Mouse (Mus musculus) MEL (cell line): ENCODE data around the gene Cd101. TPM values are rescaled to one million over a fixed set of nuclear protein-coding genes. Genes with fewer than 3 reads are reported as not detected.

Experiments
- DNase-seq: peaks from one replicate; pipeline ENCODE4 v3.0.0; 2011; ENCODE audit warnings: low read depth, low spot score
- H3K27ac ChIP-seq: 2 replicates; pipeline ENCODE4 v1.5.1; 2012; ENCODE audit warnings: low read depth, mild to moderate bottlenecking, control low read depth, low read length, moderate library complexity; ENCODE audit not compliant: control insufficient read depth
- H3K27me3 ChIP-seq, 2 experiments: fragments of 150-350 bp in 1 of 2; sonication (generic) in 1 of 2; 2 replicates each; pipeline ENCODE4 v1.6.1; 2012; ENCODE audit warnings: low read length in 2 of 2, mild to moderate bottlenecking in 2 of 2, improper control_type of control experiment in 1 of 2, moderate library complexity in 1 of 2; ENCODE audit not compliant: insufficient read depth in 2 of 2, control insufficient read depth in 1 of 2
- H3K36me3 ChIP-seq, 2 experiments: 2 replicates each; pipeline ENCODE4 v1.6.1; 2012 to 2014; ENCODE audit warnings: low read length in 2 of 2, improper control_type of control experiment in 1 of 2, inconsistent platforms in 1 of 2, mild to moderate bottlenecking in 1 of 2; ENCODE audit not compliant: insufficient read depth in 2 of 2, control insufficient read depth in 1 of 2
- H3K4me1 ChIP-seq, 2 experiments: fragments of 150-350 bp in 1 of 2; sonication (generic) in 1 of 2; 2 replicates each; pipeline ENCODE4 v1.6.1; 2012; ENCODE audit warnings: low read length in 2 of 2, improper control_type of control experiment in 1 of 2, mild to moderate bottlenecking in 1 of 2; ENCODE audit not compliant: insufficient read depth in 2 of 2, control insufficient read depth in 1 of 2
- H3K4me3 ChIP-seq, 2 experiments: fragments of 150-350 bp in 1 of 2; sonication (generic) in 1 of 2; 2 replicates each; pipeline ENCODE4 v1.5.1; 2012; ENCODE audit warnings: low read depth in 2 of 2, low read length in 2 of 2, mild to moderate bottlenecking in 2 of 2, moderate library complexity in 2 of 2, control low read depth in 1 of 2, improper control_type of control experiment in 1 of 2; ENCODE audit not compliant: control insufficient read depth in 1 of 2, insufficient read depth in 1 of 2
- H3K79me2 ChIP-seq: 2 replicates; pipeline ENCODE4 v1.6.1; 2012; ENCODE audit warnings: mild to moderate bottlenecking, low read length, moderate library complexity; ENCODE audit not compliant: control insufficient read depth, poor library complexity, insufficient read depth
- H3K9ac ChIP-seq: 2 replicates; pipeline ENCODE4 v1.6.1; 2012; ENCODE audit warnings: low read depth, mild to moderate bottlenecking, control low read depth, low read length, moderate library complexity; ENCODE audit not compliant: control insufficient read depth, poor library complexity, severe bottlenecking
- H3K9me3 ChIP-seq: fragments of 150-350 bp; sonication (generic); replicated peaks from 2 replicates; pipeline ENCODE4 v1.6.1; 2012; ENCODE audit warnings: mild to moderate bottlenecking, low read length, improper control_type of control experiment, moderate library complexity; ENCODE audit not compliant: insufficient read depth
- CHD1 ChIP-seq: IDR thresholded peaks from 2 replicates; pipeline ENCODE4 v1.6.1; 2012; ENCODE audit warnings: low read depth, mild to moderate bottlenecking, inconsistent platforms, low read length, improper control_type of control experiment
- CHD2 ChIP-seq: IDR thresholded peaks from 2 replicates; pipeline ENCODE4 v1.6.1; 2011; ENCODE audit warnings: low read length, improper control_type of control experiment
- E2F4 ChIP-seq: IDR thresholded peaks from 2 replicates; pipeline ENCODE4 v1.6.1; 2011; ENCODE audit warnings: low read depth, low read length, improper control_type of control experiment, borderline replicate concordance
- ELF1 ChIP-seq: IDR thresholded peaks from 2 replicates; pipeline ENCODE4 v1.6.1; 2014; ENCODE audit warnings: low read depth, mild to moderate bottlenecking, inconsistent platforms, low read length, improper control_type of control experiment, moderate library complexity
- EP300 ChIP-seq, 2 experiments: IDR thresholded peaks; 2 replicates each; pipeline ENCODE4 v1.6.1; 2011; ENCODE audit warnings: improper control_type of control experiment in 2 of 2, low read length in 2 of 2, low read depth in 1 of 2, mild to moderate bottlenecking in 1 of 2
- ETS1 ChIP-seq: IDR thresholded peaks from 2 replicates; pipeline ENCODE4 v1.6.1; 2012; ENCODE audit warnings: low read depth, mild to moderate bottlenecking, inconsistent platforms, low read length, improper control_type of control experiment, moderate library complexity
- GABPA ChIP-seq: IDR thresholded peaks from 2 replicates; pipeline ENCODE4 v1.6.1; 2012; ENCODE audit warnings: low read depth, mild to moderate bottlenecking, inconsistent platforms, low read length, improper control_type of control experiment, moderate library complexity
- JUND ChIP-seq: IDR thresholded peaks from 2 replicates; pipeline ENCODE4 v1.6.1; 2011; ENCODE audit warnings: low read depth, mild to moderate bottlenecking, improper control_type of control experiment, low read length
- MAFK ChIP-seq: IDR thresholded peaks from 2 replicates; pipeline ENCODE4 v1.6.1; 2011; ENCODE audit warnings: low read depth, mild to moderate bottlenecking, low read length, improper control_type of control experiment, borderline replicate concordance
- MAZ ChIP-seq: IDR thresholded peaks from 2 replicates; pipeline ENCODE4 v1.6.1; 2012; ENCODE audit warnings: low read depth, mild to moderate bottlenecking, inconsistent platforms, low read length, improper control_type of control experiment
- MYB ChIP-seq: IDR thresholded peaks from 2 replicates; pipeline ENCODE4 v1.6.1; 2011; ENCODE audit warnings: mild to moderate bottlenecking, low read depth, low read length, improper control_type of control experiment
- MYC ChIP-seq: IDR thresholded peaks from 2 replicates; pipeline ENCODE4 v1.6.1; 2011; ENCODE audit warnings: low read depth, mild to moderate bottlenecking, low read length, improper control_type of control experiment, moderate library complexity
- NELFE ChIP-seq: IDR thresholded peaks from 2 replicates; pipeline ENCODE4 v1.6.1; 2011; ENCODE audit warnings: low read depth, low read length, improper control_type of control experiment
- NRF1 ChIP-seq: IDR thresholded peaks from 2 replicates; pipeline ENCODE4 v1.6.1; 2014; ENCODE audit warnings: low read depth, mild to moderate bottlenecking, inconsistent platforms, low read length, improper control_type of control experiment, moderate library complexity; ENCODE audit not compliant: poor library complexity, insufficient read depth, severe bottlenecking
- POLR2AphosphoS5 ChIP-seq: IDR thresholded peaks from 2 replicates; pipeline ENCODE4 v1.6.1; 2012; ENCODE audit warnings: low read depth, borderline replicate concordance, mild to moderate bottlenecking, inconsistent platforms, low read length, moderate library complexity, mixed read lengths
- RCOR1 ChIP-seq: IDR thresholded peaks from 2 replicates; pipeline ENCODE4 v1.6.1; 2012; ENCODE audit warnings: low read depth, mild to moderate bottlenecking, inconsistent platforms, low read length, improper control_type of control experiment
- SIN3A ChIP-seq: IDR thresholded peaks from 2 replicates; pipeline ENCODE4 v1.6.1; 2012; ENCODE audit warnings: low read length, improper control_type of control experiment, inconsistent platforms
- SMC3 ChIP-seq: IDR thresholded peaks from 2 replicates; pipeline ENCODE4 v1.6.1; 2011; ENCODE audit warnings: low read depth, low read length, improper control_type of control experiment
- TCF12 ChIP-seq: IDR thresholded peaks from 2 replicates; pipeline ENCODE4 v1.6.1; 2014; ENCODE audit warnings: low read depth, mild to moderate bottlenecking, inconsistent platforms, low read length, improper control_type of control experiment, moderate library complexity
- UBTF ChIP-seq: IDR thresholded peaks from 2 replicates; pipeline ENCODE4 v1.6.1; 2012; ENCODE audit warnings: low read depth, mild to moderate bottlenecking, inconsistent platforms, low read length, improper control_type of control experiment, moderate library complexity, borderline replicate concordance; ENCODE audit not compliant: insufficient read depth
- polyA plus RNA-seq, 2 experiments: library from polyadenylated mRNA; stranded (reverse) in 1 of 2; unstranded in 1 of 2; fragments of >175 nt in 1 of 2; fragments of >200 nt in 1 of 2; gene quantifications; 2 replicates each; pipeline versions ENCODE4 v1.2.1 to v1.2.4; 2012; ENCODE audit warnings: low replicate concordance in 2 of 2, low read depth in 1 of 2; ENCODE audit not compliant: insufficient read length in 2 of 2, insufficient read depth in 1 of 2, missing spikeins in 1 of 2
- total RNA-seq: library from RNA; depleted of rRNA; stranded (reverse); fragments of 300-350 nt; gene quantifications from 2 replicates; pipeline ENCODE4 v1.2.3, GENCODE M21; 2012

Cd101 gene
- total and polyA plus RNA-seq, 3 experiments: not detected

GRCm38 (mm10) chr3:101047586-101048275 is 18.4 kb upstream of the Cd101 start:
- no peaks in the 10 kb centered on the region for H3K79me2 ChIP-seq
- no peaks in the 10 kb centered on the region for H3K4me1 ChIP-seq
- H3K27me3 ChIP-seq: no peaks in the 10 kb centered on the region; a peak in 1 of 4 replicates
- no peak overlapping the region for H3K9ac ChIP-seq
- no peak for DNase-seq
- H3K27ac ChIP-seq: no peak overlapping the region
- TF ChIP-seq E2F4 (no peak), MYC (no peak)
- no peak overlapping the region for H3K4me3 ChIP-seq
- H3K36me3 ChIP-seq: no peaks in the 10 kb centered on the region
- H3K9me3 ChIP-seq: no peaks in the 10 kb centered on the region

- DNase-seq: no peak
- H3K9me3 ChIP-seq: no peaks in the 10 kb centered on the region
Measured at GRCm38 (mm10) chr3:101045431-101045830, 16.1 kb upstream of the Cd101 start.

GRCm38 (mm10) chr3:101044686-101045085 is 15.3 kb upstream of the Cd101 start:
- TF ChIP-seq E2F4 (no peak), SIN3A (no peak), EP300 (IDR thresholded peaks at IDR 0.05; ENCODE audit: low read depth in 1 of 2, low read length in 2 of 2) (no peak)

More at GRCm38 (mm10) chr3:101045431-101045830, 16.1 kb upstream of the Cd101 start:
- no peaks in the 10 kb centered on the region for H3K36me3 ChIP-seq
- no peaks in the 10 kb centered on the region for H3K79me2 ChIP-seq
- TF ChIP-seq NRF1 (no peak), JUND (no peak), CHD1 (no peak)
- no peaks in the 10 kb centered on the region for H3K27me3 ChIP-seq
- no peaks in the 10 kb centered on the region for H3K4me1 ChIP-seq
- no peak overlapping the region for H3K27ac ChIP-seq
- no peak overlapping the region for H3K4me3 ChIP-seq
- no peak overlapping the region for H3K9ac ChIP-seq

DNA sequence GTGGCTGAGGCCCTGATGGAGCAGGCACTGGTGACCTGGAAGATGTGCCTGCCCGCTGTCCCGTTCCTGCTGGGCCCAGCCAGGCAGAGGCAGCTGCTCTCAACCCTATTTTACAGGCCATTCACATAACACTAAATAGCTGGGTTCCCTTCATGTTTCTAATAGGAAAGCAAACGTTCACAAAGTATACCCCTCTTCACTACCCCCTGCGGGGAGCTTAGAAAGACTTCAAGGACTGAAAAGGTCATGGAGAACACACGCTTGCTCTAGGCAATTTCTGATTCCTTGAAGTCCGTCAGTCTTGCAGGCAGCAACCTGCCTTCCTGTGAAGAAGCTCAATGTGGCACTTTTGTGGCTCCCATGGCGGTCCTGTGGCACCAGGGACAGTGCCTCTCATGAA is 12.6 kb upstream of the Cd101 start:
- Histone ChIP-seq H3K9ac (no peak overlapping the region), H3K36me3 (no peaks in the 10 kb centered on the region), H3K27ac (no peak overlapping the region), H3K79me2 (no peaks in the 10 kb centered on the region), H3K4me3 (no peak overlapping the region), H3K27me3 (no peaks in the 10 kb centered on the region; a peak in 1 of 4 replicates), H3K4me1 (no peaks in the 10 kb centered on the region), H3K9me3 (no peaks in the 10 kb centered on the region)
- DNase-seq: no peak
- no peak for TF ChIP-seq CHD2
- no peak for TF ChIP-seq POLR2AphosphoS5
- TF ChIP-seq MYB: no peak
- no peak for TF ChIP-seq UBTF
- TF ChIP-seq ETS1: no peak
- TF ChIP-seq ELF1: no peak
- no peak for TF ChIP-seq SIN3A
- no peak for TF ChIP-seq SMC3
- TF ChIP-seq MAFK: no peak
- no peak for TF ChIP-seq MAZ
- TF ChIP-seq GABPA: no peak
- TF ChIP-seq EP300 (IDR thresholded peaks at IDR 0.05; ENCODE audit: low read depth in 1 of 2, low read length in 2 of 2): no peak
- no peak for TF ChIP-seq RCOR1
- TF ChIP-seq NELFE: no peak
- TF ChIP-seq TCF12: no peak

More at GRCm38 (mm10) chr3:101044686-101045085, 15.3 kb upstream of the Cd101 start:
- no peak overlapping the region for H3K9ac ChIP-seq
- H3K27me3 ChIP-seq: no peaks in the 10 kb centered on the region
- no peaks in the 10 kb centered on the region for H3K36me3 ChIP-seq
- H3K27ac ChIP-seq: no peak overlapping the region
- H3K9me3 ChIP-seq: no peaks in the 10 kb centered on the region
- no peak for DNase-seq
- no peaks in the 10 kb centered on the region for H3K79me2 ChIP-seq
- no peak overlapping the region for H3K4me3 ChIP-seq
- no peaks in the 10 kb centered on the region for H3K4me1 ChIP-seq
